Mouse (Mus musculus): ENCODE measurements around the gene Btaf1. TPM values are rescaled to one million over a fixed set of nuclear protein-coding genes. Genes with fewer than 3 reads are reported as not detected.

The Btaf1 gene
- total and polyA plus RNA-seq, 3 experiments: 31.9 to 43.2 (median 38.3) TPM

- Histone ChIP-seq H3K4me2 (ENCODE audit: insufficient read depth, low read depth, poor library complexity, severe bottlenecking) (no peak overlapping the region), H3K4me3 (replicated peaks in 1 of 3; ENCODE audit: low read depth in 2 of 3, low read length in 2 of 3, poor library complexity in 1 of 3) (no peak overlapping the region), H3K27me3 (replicated peaks) (no peaks in the 10 kb centered on the region), H3K27ac (ENCODE audit: insufficient read depth, low read depth) (no peak overlapping the region), H3K9ac (ENCODE audit: insufficient read depth, low read depth) (no peak overlapping the region), H3K9me3 (replicated peaks; ENCODE audit: low read length) (peaks cover 6% of the 10 kb centered on the region), H3K79me2 (replicated peaks; ENCODE audit: control insufficient read depth, extremely low read depth, insufficient read depth, poor library complexity, severe bottlenecking) (no peaks in the 10 kb centered on the region), H3K36me3 (replicated peaks in 1 of 2; ENCODE audit: control insufficient read depth in 1 of 2, insufficient read depth in 1 of 2, low read length in 1 of 2) (peaks cover 9 to 11% of the 10 kb centered on the region in 2 experiments), H3K4me1 (ENCODE audit: control insufficient read depth in 1 of 2, insufficient read depth in 2 of 2) (peaks cover 7 to 27% of the 10 kb centered on the region in 2 experiments)
- TF ChIP-seq NRF1 (IDR thresholded peaks at IDR 0.05; ENCODE audit: low read depth, low read length): no peak
- no peak for TF ChIP-seq E2F4 (IDR thresholded peaks at IDR 0.05; ENCODE audit: insufficient replicate concordance, low read depth, low read length)
- no peak for DNase-seq (ENCODE audit: extremely low read depth)
- in situ Hi-C loops (cut with MboI; ENCODE audit: low pct_ligation_motif_present, low pct_unique_long_range_greater_than_20kb, low sequenced_read_pairs): no loop called here
- dilution Hi-C loops (cut with MboI; ENCODE audit: extremely low pct_ligation_motif_present, extremely low pct_unique_long_range_greater_than_20kb, low sequenced_read_pairs): no loop called here
Measured at GRCm38 (mm10) chr19:37018411-37018810, 92.5 kb downstream of the Btaf1 start.

GRCm38 (mm10) chr19:37018931-37019330 is 93.1 kb downstream of the Btaf1 start:
- in situ Hi-C loops (cut with MboI; ENCODE audit: low pct_ligation_motif_present, low pct_unique_long_range_greater_than_20kb, low sequenced_read_pairs) (no loop called here), dilution Hi-C loops (cut with MboI; ENCODE audit: extremely low pct_ligation_motif_present, extremely low pct_unique_long_range_greater_than_20kb, low sequenced_read_pairs) (no loop called here)
- Histone ChIP-seq H3K4me1 (ENCODE audit: control insufficient read depth in 1 of 2, insufficient read depth in 2 of 2) (peaks cover 7 to 28% of the 10 kb centered on the region in 2 experiments), H3K79me2 (replicated peaks; ENCODE audit: control insufficient read depth, extremely low read depth, insufficient read depth, poor library complexity, severe bottlenecking) (no peaks in the 10 kb centered on the region), H3K36me3 (replicated peaks in 1 of 2; ENCODE audit: control insufficient read depth in 1 of 2, insufficient read depth in 1 of 2, low read length in 1 of 2) (peaks cover 4 to 6% of the 10 kb centered on the region in 2 experiments), H3K9me3 (replicated peaks; ENCODE audit: low read length) (peaks cover 6% of the 10 kb centered on the region), H3K27ac (ENCODE audit: insufficient read depth, low read depth) (no peak overlapping the region), H3K4me2 (ENCODE audit: insufficient read depth, low read depth, poor library complexity, severe bottlenecking) (no peak overlapping the region), H3K27me3 (replicated peaks) (no peaks in the 10 kb centered on the region), H3K9ac (ENCODE audit: insufficient read depth, low read depth) (no peak overlapping the region), H3K4me3 (replicated peaks in 1 of 3; ENCODE audit: low read depth in 2 of 3, low read length in 2 of 3, poor library complexity in 1 of 3) (no peak overlapping the region)
- TF ChIP-seq CTCF (conservative IDR thresholded peaks at IDR 0.05 in 1 of 2, IDR thresholded peaks at IDR 0.05 in 1 of 2; ENCODE audit: low read depth in 2 of 2, low read length in 2 of 2): no peak
- TF ChIP-seq ZKSCAN1 (IDR thresholded peaks at IDR 0.05; ENCODE audit: borderline replicate concordance, low read depth, low read length): no peak
- no peak for TF ChIP-seq ETS1 (conservative IDR thresholded peaks at IDR 0.05; ENCODE audit: low read depth, low read length)
- no peak for TF ChIP-seq E2F4 (IDR thresholded peaks at IDR 0.05; ENCODE audit: insufficient replicate concordance, low read depth, low read length)
- no peak for TF ChIP-seq SIN3A (IDR thresholded peaks at IDR 0.05; ENCODE audit: low read length)
- no peak for TF ChIP-seq TBP (conservative IDR thresholded peaks at IDR 0.05; ENCODE audit: low read depth, low read length)
- no peak for TF ChIP-seq GABPA (IDR thresholded peaks at IDR 0.05; ENCODE audit: insufficient replicate concordance, low read depth, low read length)
- no peak for TF ChIP-seq NRF1 (IDR thresholded peaks at IDR 0.05; ENCODE audit: low read depth, low read length)
- no peak for TF ChIP-seq ZC3H11A (IDR thresholded peaks at IDR 0.05; ENCODE audit: low read depth, low read length)
- no peak for TF ChIP-seq KAT2A (IDR thresholded peaks at IDR 0.05; ENCODE audit: insufficient replicate concordance, low read length)
- TF ChIP-seq MAFK (IDR thresholded peaks at IDR 0.05; ENCODE audit: insufficient replicate concordance, low read length): no peak
- no peak for TF ChIP-seq BHLHE40 (IDR thresholded peaks at IDR 0.05; ENCODE audit: low read depth, low read length)
- TF ChIP-seq JUN (IDR thresholded peaks at IDR 0.05; ENCODE audit: insufficient read depth, low read depth, low read length): no peak
- no peak for TF ChIP-seq MXI1 (IDR thresholded peaks at IDR 0.05; ENCODE audit: low read depth, low read length)
- no peak for TF ChIP-seq CHD2 (IDR thresholded peaks at IDR 0.05; ENCODE audit: low read length)
- DNase-seq (ENCODE audit: extremely low read depth): no peak
